Mouse (Mus musculus): ENCODE measurements around the gene Prpf38b.
"Not testable (repeated sequence)": the region's sequence is repeated elsewhere in the genome, so short reads cannot be mapped to it uniquely, and the experiment has no call there.

Prpf38b gene

DNA sequence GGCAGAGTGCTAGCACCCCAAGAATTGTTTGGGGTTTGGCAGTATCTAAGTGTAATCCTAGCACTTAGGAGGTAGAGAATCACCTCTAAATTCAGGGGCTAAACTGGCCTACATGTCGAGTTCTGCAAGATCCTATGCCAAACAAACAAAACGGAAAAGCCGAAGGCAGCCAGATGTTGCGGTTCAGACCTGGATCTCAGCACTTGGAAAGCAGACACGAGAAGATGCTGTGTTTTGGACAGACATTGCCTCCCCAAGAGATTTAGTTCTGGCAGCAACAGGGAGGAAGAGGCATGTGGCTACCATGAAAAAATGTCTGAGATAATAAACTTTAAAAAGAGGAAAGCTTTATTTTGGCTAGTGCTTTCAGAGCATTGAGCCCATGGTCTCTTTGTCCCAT lies 10.8 kb downstream of the Prpf38b start:
- no peak for DNase-seq (ENCODE audit: low spot score)

- DNase-seq (ENCODE audit: low spot score): no peak
These were observed 11.4 kb downstream of the Prpf38b start for GRCm38 (mm10) chr3:108900147-108900546.

GRCm38 (mm10) chr3:108898640-108899039 lies 12.9 kb downstream of the Prpf38b start:
- DNase-seq (ENCODE audit: low spot score): no peak

GRCm38 (mm10) chr3:108892914-108893313 lies 18.6 kb downstream of the Prpf38b start:
- no peak for DNase-seq (ENCODE audit: low spot score)

- no peak for DNase-seq (ENCODE audit: low spot score)
These were observed 19.4 kb downstream of the Prpf38b start for GRCm38 (mm10) chr3:108892080-108892479.

- no peak for DNase-seq (ENCODE audit: low spot score)
These were observed 21.6 kb downstream of the Prpf38b start, which contains the start of gene Fndc7 for GRCm38 (mm10) chr3:108889908-108890307. Fndc7 (minus strand) TSS chr3:108890008.

- no peak for DNase-seq (ENCODE audit: low spot score)
These were observed 23.9 kb downstream of the Prpf38b start for GRCm38 (mm10) chr3:108887618-108887975.

GRCm38 (mm10) chr3:108886934-108887617 lies 24.5 kb downstream of the Prpf38b start:
- DNase-seq (ENCODE audit: low spot score): no peak

DNA sequence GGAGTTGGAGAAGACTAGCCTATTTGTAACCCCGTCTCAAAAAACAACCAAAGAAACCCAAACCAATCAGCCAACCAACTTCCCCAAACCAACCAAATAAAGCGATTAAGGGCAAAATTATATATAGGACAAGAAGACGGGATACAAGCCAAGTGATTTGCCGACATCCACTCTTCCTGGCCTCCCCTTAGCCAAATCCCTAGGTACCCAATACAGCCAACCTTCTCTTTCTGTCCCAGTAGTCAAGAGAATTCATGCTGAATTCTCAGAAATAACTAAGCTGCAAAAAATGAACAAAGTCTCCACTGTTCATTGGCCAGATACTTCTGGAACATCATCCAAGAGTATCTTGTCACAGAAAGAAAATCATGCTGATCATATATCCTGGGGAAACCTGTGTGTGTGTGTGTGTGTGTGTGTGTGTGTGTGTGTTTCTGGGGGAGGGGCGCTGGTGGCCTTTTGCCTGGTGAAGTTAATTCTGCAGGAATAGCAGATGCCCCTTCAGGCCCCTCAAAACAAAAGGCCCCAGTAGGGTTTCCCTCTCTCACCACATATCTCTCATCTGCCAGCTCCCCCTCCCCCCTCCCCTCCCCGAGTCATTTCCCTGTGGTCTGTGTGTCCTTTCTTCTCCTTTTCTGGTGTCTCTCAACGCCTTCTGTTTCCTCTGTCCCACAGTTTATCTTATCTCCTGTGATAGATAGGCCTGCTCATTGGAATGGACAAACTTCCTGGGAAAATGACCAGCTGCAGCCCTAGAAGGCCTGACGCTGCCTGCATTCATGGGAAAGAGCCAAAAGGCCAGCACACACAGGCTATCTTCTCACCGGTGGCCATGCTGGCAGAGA lies 25.6 kb downstream of the Prpf38b start:
- no peak for DNase-seq (ENCODE audit: low spot score)

DNA sequence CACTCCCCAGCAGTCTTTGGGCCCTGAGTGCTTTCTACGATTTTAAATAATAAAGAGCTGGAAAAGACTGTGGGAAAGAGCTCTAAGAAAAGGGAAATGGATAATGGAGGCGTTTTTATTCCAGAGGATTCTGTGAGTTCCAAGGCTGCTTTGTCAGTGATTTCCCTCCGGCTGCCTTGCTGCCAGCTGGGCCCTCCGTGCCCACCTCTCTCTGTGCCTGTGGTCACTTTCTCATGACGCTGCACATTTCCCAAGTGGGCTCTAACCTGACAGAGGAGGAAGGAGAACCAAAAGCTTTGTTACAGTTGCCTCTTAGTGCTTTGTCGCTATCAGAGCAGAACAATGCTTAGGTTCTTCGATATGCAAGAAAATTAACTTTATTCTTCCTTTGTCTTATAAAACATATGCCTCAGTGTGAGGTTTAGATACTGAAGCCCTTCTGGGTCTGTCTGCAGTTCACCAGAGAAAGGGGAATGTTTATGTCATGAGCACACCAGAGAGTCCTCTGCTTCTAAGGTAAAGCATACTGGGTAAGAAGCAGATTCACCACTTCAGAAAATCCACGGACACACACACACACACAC lies 26.7 kb downstream of the Prpf38b start:
- no peak for DNase-seq (ENCODE audit: low spot score)

GRCm38 (mm10) chr3:108883067-108883466 lies 28.5 kb downstream of the Prpf38b start:
- DNase-seq (ENCODE audit: low spot score): no peak

- DNase-seq (ENCODE audit: low spot score): not testable (repeated sequence)
These were observed 29.7 kb downstream of the Prpf38b start for GRCm38 (mm10) chr3:108881873-108882272.

- DNase-seq (ENCODE audit: low spot score): no peak
These were observed 30.7 kb downstream of the Prpf38b start for GRCm38 (mm10) chr3:108880544-108881507.

DNA sequence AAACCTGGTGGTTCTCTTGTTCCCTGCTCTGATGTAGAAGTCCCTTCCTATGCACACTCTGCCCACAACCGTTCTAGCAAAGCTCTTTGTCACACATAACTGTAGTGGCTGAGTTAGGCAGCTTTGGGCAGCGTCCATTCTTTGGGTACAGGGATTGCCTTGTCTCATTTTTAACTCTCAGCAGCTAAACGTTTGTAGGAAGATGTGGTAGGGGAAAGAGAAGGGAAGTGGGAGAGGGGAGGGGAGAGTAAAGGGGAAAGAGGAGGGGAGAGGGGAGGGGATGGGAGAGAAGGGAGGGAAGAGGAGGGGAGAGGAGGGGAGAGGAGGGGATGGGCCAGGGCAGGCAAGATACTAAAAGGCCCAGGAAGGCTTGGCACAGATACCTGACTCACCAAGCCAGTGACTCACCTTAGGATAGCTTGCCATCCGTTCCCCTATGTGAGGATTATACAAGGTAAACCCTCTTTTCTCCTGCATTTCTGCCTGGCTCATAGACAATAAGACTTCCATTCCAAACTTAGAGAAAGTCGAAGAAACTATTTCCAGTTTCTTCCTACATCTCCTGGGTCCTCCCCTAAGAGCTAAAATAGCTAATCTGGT lies 31.6 kb downstream of the Prpf38b start:
- no peak for DNase-seq (ENCODE audit: low spot score)

DNA sequence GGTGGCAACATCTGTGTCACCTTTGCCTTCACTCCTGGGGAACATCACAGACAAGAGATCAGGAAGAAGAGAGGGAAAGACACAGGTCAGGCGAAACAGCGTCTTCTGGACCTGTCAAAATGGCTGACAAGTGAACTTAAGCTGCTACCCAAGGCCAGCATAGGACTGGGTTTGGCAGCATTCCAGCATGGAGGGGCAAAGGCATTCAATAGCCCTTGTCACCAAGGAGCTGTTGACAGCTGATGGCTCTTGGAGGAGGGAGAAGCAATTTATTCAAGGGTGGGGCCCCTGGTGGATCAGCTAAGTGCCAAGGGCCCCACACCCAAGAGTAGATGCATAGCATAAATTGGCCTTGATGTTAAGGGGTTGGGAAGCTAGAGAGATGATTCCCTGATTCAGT lies 32.4 kb downstream of the Prpf38b start:
- DNase-seq (ENCODE audit: low spot score): no peak

GRCm38 (mm10) chr3:108870631-108871030 lies 40.9 kb downstream of the Prpf38b start:
- no peak for DNase-seq (ENCODE audit: low spot score)

DNA sequence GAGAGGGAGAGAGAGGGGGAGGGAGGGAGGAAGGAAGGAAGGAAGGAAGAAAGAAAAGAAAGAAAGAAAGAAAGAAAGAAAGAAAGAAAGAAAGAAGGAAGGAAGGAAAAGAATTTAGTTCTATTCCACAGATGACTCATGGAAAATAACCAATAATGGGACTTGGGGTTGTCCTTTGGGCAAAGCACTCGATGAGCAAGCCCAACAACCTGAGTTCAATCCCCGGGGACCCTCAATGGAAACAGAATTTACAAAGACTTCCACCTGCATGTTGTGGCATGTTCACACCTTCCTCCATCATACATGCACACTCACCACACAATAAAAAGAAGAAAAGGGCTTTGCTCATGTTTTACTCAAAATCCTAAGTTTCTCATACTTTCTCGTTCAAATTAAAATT lies 44.1 kb downstream of the Prpf38b start:
- DNase-seq (ENCODE audit: low spot score): no peak

GRCm38 (mm10) chr3:108865676-108866075 lies 45.9 kb downstream of the Prpf38b start:
- DNase-seq (ENCODE audit: low spot score): no peak

DNA sequence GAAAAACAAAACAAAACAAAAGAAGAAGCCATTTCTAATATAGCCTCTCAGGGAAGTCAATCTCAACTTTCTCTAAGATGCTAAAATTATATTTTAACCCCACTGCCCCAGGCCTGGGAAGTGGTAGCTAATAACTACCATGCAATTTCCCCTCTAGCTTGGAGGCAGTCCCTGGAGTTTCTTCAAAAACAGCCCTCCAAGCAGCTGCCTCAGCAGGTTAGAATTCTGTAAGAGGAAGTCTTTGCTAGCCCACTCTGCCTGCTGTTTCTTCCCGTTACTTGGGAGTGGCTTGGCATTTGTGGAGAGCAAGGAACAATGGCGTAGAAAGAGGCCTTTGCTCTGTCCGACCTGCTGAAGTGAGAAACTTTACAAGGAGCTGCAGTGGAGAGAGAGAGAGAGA lies 46.4 kb downstream of the Prpf38b start:
- DNase-seq (ENCODE audit: low spot score): no peak

DNA sequence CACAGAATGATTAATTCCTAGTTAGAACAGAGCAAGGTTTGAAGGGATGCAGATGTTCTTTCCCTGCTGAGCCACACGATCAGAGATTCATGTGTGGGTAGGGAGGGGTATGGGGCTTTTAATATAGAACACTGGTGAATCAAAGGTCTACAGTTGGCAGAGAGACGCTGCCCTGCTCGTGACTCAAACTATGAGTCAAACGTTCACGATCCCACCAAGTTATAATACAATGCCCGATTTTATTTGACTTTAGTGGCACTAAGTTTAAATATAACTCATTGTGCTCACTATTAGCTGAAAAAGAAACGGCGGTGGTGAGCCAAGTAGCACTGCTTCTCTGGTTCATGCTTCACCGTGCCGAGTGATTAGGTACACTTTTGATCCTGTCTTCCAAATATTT lies 48.4 kb downstream of the Prpf38b start:
- no peak for DNase-seq (ENCODE audit: low spot score)

- DNase-seq (ENCODE audit: low spot score): not testable (repeated sequence)
These were observed 49.2 kb downstream of the Prpf38b start for GRCm38 (mm10) chr3:108862282-108862681.
